In the genomic region with DNA sequence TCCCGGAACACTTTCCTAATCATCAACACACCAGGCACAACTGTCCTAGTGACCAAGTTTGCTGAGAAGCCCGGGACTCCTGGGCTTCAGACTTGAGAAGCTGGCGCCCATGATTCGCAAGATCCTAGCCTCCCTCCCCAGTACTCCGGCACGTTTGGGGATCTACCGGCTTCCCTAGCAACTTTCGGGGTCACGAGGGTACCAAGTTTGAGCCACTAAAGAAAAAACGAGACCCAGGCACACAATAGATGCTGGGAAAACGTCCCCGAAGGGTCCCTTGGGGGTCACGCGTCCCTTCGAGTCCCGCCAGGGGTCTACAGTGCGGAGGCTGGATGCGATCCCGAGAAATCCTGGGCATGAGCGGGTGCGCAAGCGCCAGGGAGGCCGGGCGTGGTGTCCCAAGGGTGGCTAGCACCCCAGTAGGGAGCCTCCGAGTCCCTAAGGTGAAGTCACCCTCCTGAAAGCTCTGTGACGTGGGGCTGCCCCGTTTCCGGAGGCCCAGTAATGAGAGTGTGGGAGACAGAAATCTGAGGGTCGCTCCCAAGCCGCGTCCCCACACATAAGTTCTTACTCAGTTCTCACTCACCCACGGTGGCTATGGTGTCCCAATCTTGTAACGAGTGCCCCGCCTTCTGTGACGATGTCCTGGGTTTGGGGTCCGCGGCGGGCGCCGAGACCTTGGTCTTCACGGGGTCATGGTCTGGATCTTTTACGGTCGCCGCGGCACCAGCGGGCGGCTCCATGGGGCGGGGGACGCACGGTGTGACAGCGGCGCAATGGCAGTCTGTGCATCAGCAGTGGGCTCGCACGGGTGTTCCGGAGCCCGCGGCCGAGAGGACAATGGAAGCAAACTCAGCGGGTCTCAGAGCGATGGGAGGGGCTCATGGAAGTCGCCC, we compare ENCODE assay signal across 9 mouse cellular contexts. TPM values are rescaled to one million over a fixed set of nuclear protein-coding genes. Genes with fewer than 3 reads are reported as not detected.
DNase-seq lines count a peak whose midpoint lies in the region; ATAC-seq and TF ChIP-seq lines count a peak whose summit lies in the region.
"Had no signal": no experiment of that assay in that cellular context is flagged by ENCODE, and none has a peak within 500 bp of the region (broad histone marks: within the 10 kb centered on the region; RNA-seq: fewer than 3 reads in every experiment).

No protein-coding gene starts in this region.

- ATAC-seq in embryonic facial prominence, embryonic 15.5 days (ENCODE audit: insufficient number of reproducible peaks, low FRiP score, low TSS enrichment, low read depth), result peak; percentile 70
- peak; percentile 82 for ATAC-seq in hindbrain, embryonic 11.5 days (ENCODE audit: low FRiP score)
- ATAC-seq in midbrain, embryonic 15.5 days (replicated peaks), result peak; percentile 85

- TF ChIP-seq POLR2A in liver, adult 2 months (IDR thresholded peaks at IDR 0.05; ENCODE audit: extremely low read depth, insufficient read depth, low read length), result no peak

- H3K36me3 ChIP-seq in embryonic facial prominence, embryonic 15.5 days, result no peaks in the 10 kb centered on the region
- no peaks in the 10 kb centered on the region for H3K36me3 ChIP-seq in hindbrain, embryonic 11.5 days (ENCODE audit: control insufficient read depth, insufficient read depth, low read length)
- H3K36me3 ChIP-seq in liver, adult 2 months (ENCODE audit: control insufficient read depth, insufficient read depth, low read length), result no peaks in the 10 kb centered on the region
- no peaks in the 10 kb centered on the region for H3K36me3 ChIP-seq in midbrain, embryonic 15.5 days (replicated peaks)

- 12% methylated on average over 61 of the region's 61 CpGs for WGBS in embryonic facial prominence, embryonic 15.5 days
- 13% methylated on average over 55 of the region's 61 CpGs for whole genome bisulfite sequencing in hindbrain, embryonic 11.5 days
- 3% methylated on average over 46 of the region's 61 CpGs for WGBS in liver, adult 2 months
- WGBS in midbrain, embryonic 15.5 days, result 35% methylated on average over 56 of the region's 61 CpGs

- H3K4me1 ChIP-seq in embryonic facial prominence, embryonic 15.5 days, result 0 out of 2 replicates have a peak, but pooled peaks cover 4% of the 10 kb centered on the region
- H3K4me1 ChIP-seq in hindbrain, embryonic 11.5 days (replicated peaks; ENCODE audit: control insufficient read depth, insufficient read depth, low read length), result no peaks in the 10 kb centered on the region
- H3K4me1 ChIP-seq in liver, adult 2 months (ENCODE audit: control insufficient read depth, insufficient read depth, low read length), result 0 out of 2 replicates have a peak, but pooled peaks cover 3% of the 10 kb centered on the region
- H3K4me1 ChIP-seq in midbrain, embryonic 15.5 days, result peaks cover 12% of the 10 kb centered on the region; the same call in 1 of the 2 replicates

- H3K9ac ChIP-seq in embryonic facial prominence, embryonic 15.5 days, result peak overlapping the region; percentile 40
- peak overlapping the region; percentile 60 for H3K9ac ChIP-seq in hindbrain, embryonic 11.5 days (ENCODE audit: low read depth, low read length)
- H3K9ac ChIP-seq in liver, adult 2 months (ENCODE audit: low read depth, low read length), result peak overlapping the region; percentile 63
- H3K9ac ChIP-seq in midbrain, embryonic 15.5 days, result peak overlapping the region; percentile 58

- DNase-seq in thymus, postnatal 0 days (ENCODE audit: low spot score), result peak; percentile 29
- no peak for DNase-seq in thymus, postnatal 4 days
- DNase-seq in adrenal gland, postnatal 10 days, result peak; percentile 35
- DNase-seq in hindbrain, embryonic 11.5 days (ENCODE audit: low spot score), result peak; percentile 28
- no peak for DNase-seq in liver, adult 2 months (ENCODE audit: extremely low read depth, low read depth, low spot score)
- DNase-seq in thymus, postnatal 14 days, result peak; percentile 45

- H3K9me3 ChIP-seq in embryonic facial prominence, embryonic 15.5 days (replicated peaks), result no peaks in the 10 kb centered on the region
- H3K9me3 ChIP-seq in hindbrain, embryonic 11.5 days (ENCODE audit: control insufficient read depth, low read length), result no peaks in the 10 kb centered on the region
- H3K9me3 ChIP-seq in midbrain, embryonic 15.5 days, result no peaks in the 10 kb centered on the region

- H3K27me3 ChIP-seq in embryonic facial prominence, embryonic 15.5 days, result no peaks in the 10 kb centered on the region
- no peaks in the 10 kb centered on the region for H3K27me3 ChIP-seq in hindbrain, embryonic 11.5 days (ENCODE audit: control insufficient read depth, insufficient read depth, low read length)
- no peaks in the 10 kb centered on the region for H3K27me3 ChIP-seq in liver, adult 2 months (ENCODE audit: control insufficient read depth, insufficient read depth, low read length)
- H3K27me3 ChIP-seq in midbrain, embryonic 15.5 days (replicated peaks), result no peaks in the 10 kb centered on the region

- peak overlapping the region; percentile 63 for H3K27ac ChIP-seq in embryonic facial prominence, embryonic 15.5 days (replicated peaks)
- H3K27ac ChIP-seq in hindbrain, embryonic 11.5 days (ENCODE audit: low read depth, low read length), result no peak overlapping the region
- peak overlapping the region; percentile 4; the same call in 1 of the 2 replicates for H3K27ac ChIP-seq in liver, adult 2 months (replicated peaks; ENCODE audit: insufficient read depth, low read depth, low read length)
- peak overlapping the region; percentile 85 for H3K27ac ChIP-seq in midbrain, embryonic 15.5 days

- H3K4me3 ChIP-seq in embryonic facial prominence, embryonic 15.5 days (replicated peaks), result peak overlapping the region; percentile 60
- peak overlapping the region; percentile 59 for H3K4me3 ChIP-seq in hindbrain, embryonic 11.5 days (ENCODE audit: low read depth, low read length)
- H3K4me3 ChIP-seq in liver, adult 2 months (ENCODE audit: insufficient read depth, low read depth, low read length), result peak overlapping the region; percentile 77
- peak overlapping the region; percentile 67 for H3K4me3 ChIP-seq in midbrain, embryonic 15.5 days

- H3K79me2 ChIP-seq in liver, adult 2 months (ENCODE audit: control insufficient read depth, insufficient read depth, low read length), result no peaks in the 10 kb centered on the region

- H3K4me2 ChIP-seq in embryonic facial prominence, embryonic 15.5 days (replicated peaks), result peak overlapping the region; percentile 52
- H3K4me2 ChIP-seq in hindbrain, embryonic 11.5 days (replicated peaks; ENCODE audit: low read depth, low read length), result peak overlapping the region; percentile 52
- H3K4me2 ChIP-seq in midbrain, embryonic 15.5 days, result peak overlapping the region; percentile 72

- TF ChIP-seq CTCF in liver, adult 2 months (IDR thresholded peaks at IDR 0.05; ENCODE audit: low read depth, low read length), result no peak

RNA-seq across cellular contexts. Expression of gene Prkx, which starts 0.9 kb away (rescaled TPM):
- polyA plus RNA-seq in thymus, postnatal 0 days (2015; fragmentation: Nextera tagmentation; extraction: Ambion mirVana), result 14.6 and 16.3 TPM in 2 replicates
- 10 to 100 TPM; 12.6 to 14.3 TPM for total RNA-seq in adrenal gland, postnatal 10 days (2021)
- polyA plus RNA-seq in embryonic facial prominence, embryonic 15.5 days (2015; fragmentation: Nextera tagmentation; extraction: Ambion mirVana), result 14.8 and 17.1 TPM in 2 replicates
- 21.2 and 22.2 TPM in 2 replicates for polyA plus RNA-seq in hindbrain, embryonic 11.5 days (2014; fragmentation: Nextera tagmentation; extraction: Ambion mirVana)
- total RNA-seq in liver, adult 2 months (2014; rRNA removed), result 2.2 and 3.2 TPM in 2 replicates
- polyA plus RNA-seq in liver, adult 2 months (2012; rRNA removed), result 0.90 and 1.3 TPM in 2 replicates
- 26.1 and 27.0 TPM in 2 replicates for polyA plus RNA-seq in midbrain, embryonic 15.5 days (2015; fragmentation: Nextera tagmentation; extraction: Ambion mirVana)

RNA-seq across cellular contexts. Expression of gene Pbsn, which starts 58.2 kb away (rescaled TPM):
- not detected in 2 replicates for polyA plus RNA-seq in thymus, postnatal 0 days (2015; fragmentation: Nextera tagmentation; extraction: Ambion mirVana)
- total RNA-seq in adrenal gland, postnatal 10 days (2021), result not detected
- polyA plus RNA-seq in embryonic facial prominence, embryonic 15.5 days (2015; fragmentation: Nextera tagmentation; extraction: Ambion mirVana), result not detected in 2 replicates
- not detected in 2 replicates for polyA plus RNA-seq in hindbrain, embryonic 11.5 days (2014; fragmentation: Nextera tagmentation; extraction: Ambion mirVana)
- total RNA-seq in liver, adult 2 months (2014; rRNA removed), result not detected in 2 replicates
- not detected in 2 replicates for polyA plus RNA-seq in liver, adult 2 months (2012; rRNA removed)
- not detected in 2 replicates for polyA plus RNA-seq in midbrain, embryonic 15.5 days (2015; fragmentation: Nextera tagmentation; extraction: Ambion mirVana)
- polyA plus RNA-seq: frontal cortex, adult 2 months had no signal

Comparison
In these comparisons a context has a peak if more than half of its experiments do, and no peak if none do; other contexts are left out.
1. DNase-seq: peak in thymus, postnatal 0 days (single experiment), adrenal gland, postnatal 10 days (single experiment), hindbrain, embryonic 11.5 days (single experiment) and thymus, postnatal 14 days (single experiment); none in thymus, postnatal 4 days (single experiment) and liver, adult 2 months (single experiment).
2. Peak in every context shown above with its lines, with median percentiles within 50 percentile points of each other: ATAC-seq, H3K4me2 ChIP-seq, H3K4me3 ChIP-seq and H3K9ac ChIP-seq.